Mouse (Mus musculus): Measurements from ENCODE around the gene Nap1l4. TPM values are rescaled to one million over a fixed set of nuclear protein-coding genes. Genes with fewer than 3 reads are reported as not detected.

Gene Nap1l4
- total RNA-seq, 2 experiments from 2014 or later, result 185 to 191 TPM

GRCm38 (mm10) chr7:143519333-143519732 lies 29.6 kb downstream of the Nap1l4 start:
- DNase-seq, result no peak

- DNase-seq, result peak in 1 of 2 experiments; percentile 15
Observed at GRCm38 (mm10) chr7:143514416-143514768, 34.5 kb downstream of the Nap1l4 start.

- peak; percentile 63 to 67 for DNase-seq
Observed at GRCm38 (mm10) chr7:143513763-143514415, 35.0 kb downstream of the Nap1l4 start.

- DNase-seq, result no peak
Observed at GRCm38 (mm10) chr7:143511335-143511712, 37.6 kb downstream of the Nap1l4 start.

- no peak for DNase-seq
Observed at GRCm38 (mm10) chr7:143510593-143511334, 38.1 kb downstream of the Nap1l4 start.

- DNase-seq, result no peak
Observed at GRCm38 (mm10) chr7:143509566-143509965, 39.3 kb downstream of the Nap1l4 start.

GRCm38 (mm10) chr7:143506675-143507074 lies 42.2 kb downstream of the Nap1l4 start:
- peak; percentile 23 to 70 for DNase-seq

- no peak for DNase-seq
Observed at GRCm38 (mm10) chr7:143506271-143506670, 42.6 kb downstream of the Nap1l4 start.

- peak; percentile 68 to 89 for DNase-seq
Observed at GRCm38 (mm10) chr7:143505823-143506222, 43.1 kb downstream of the Nap1l4 start.

GRCm38 (mm10) chr7:143505411-143505810 lies 43.5 kb downstream of the Nap1l4 start:
- no peak for DNase-seq

- no peak for DNase-seq
Observed at GRCm38 (mm10) chr7:143503926-143504325, 45.0 kb downstream of the Nap1l4 start.

- peak in 1 of 2 experiments; percentile 31 for DNase-seq
Observed at GRCm38 (mm10) chr7:143502418-143503200, 46.3 kb downstream of the Nap1l4 start, which contains the start of gene Phlda2. Phlda2 (minus strand) TSS chr7:143503150.

GRCm38 (mm10) chr7:143501643-143502417 lies 47.1 kb downstream of the Nap1l4 start:
- peak; percentile 57 to 67 for DNase-seq

- peak; percentile 12 to 19 for DNase-seq
Observed at GRCm38 (mm10) chr7:143500912-143501311, 48.0 kb downstream of the Nap1l4 start.

- DNase-seq, result no peak
Observed at GRCm38 (mm10) chr7:143498584-143498983, 50.3 kb downstream of the Nap1l4 start.

GRCm38 (mm10) chr7:143495104-143495961 lies 53.6 kb downstream of the Nap1l4 start:
- no peak for DNase-seq

- DNase-seq, result no peak
Observed at GRCm38 (mm10) chr7:143493616-143494126, 55.2 kb downstream of the Nap1l4 start.

- DNase-seq, result no peak
Observed at GRCm38 (mm10) chr7:143489735-143490134, 59.2 kb downstream of the Nap1l4 start.

- DNase-seq, result no peak
Observed at GRCm38 (mm10) chr7:143482541-143482940, 66.4 kb downstream of the Nap1l4 start.

GRCm38 (mm10) chr7:143481806-143482387 lies 67.0 kb downstream of the Nap1l4 start:
- DNase-seq, result no peak
